Mouse (Mus musculus) testis, adult 2 months (tissue): ENCODE measurements at regions not wholly inside any gene's neighbourhood (a gene's known extent, or its start where the extent isn't known, plus 50 kb on each side); places are given as distances from the start of the nearest gene placed in this dataset.

Experiments
- H3K27ac ChIP-seq: fragments of 200-500 bp; 2 replicates; pipeline ENCODE4 v1.5.1; 2012; ENCODE audit warnings: low read depth, low read length; ENCODE audit not compliant: control insufficient read depth, insufficient read depth
- H3K27me3 ChIP-seq: fragments of 200-500 bp; 2 replicates; pipeline ENCODE4 v1.6.1; 2012; ENCODE audit warnings: mild to moderate bottlenecking, low read length, moderate library complexity; ENCODE audit not compliant: control insufficient read depth, insufficient read depth
- H3K36me3 ChIP-seq: fragments of 200-500 bp; 2 replicates; pipeline ENCODE4 v1.6.1; 2012; ENCODE audit warnings: mild to moderate bottlenecking, low read length; ENCODE audit not compliant: control insufficient read depth, insufficient read depth
- H3K4me1 ChIP-seq: fragments of 200-500 bp; 2 replicates; pipeline ENCODE4 v1.6.1; 2012; ENCODE audit warnings: low read length; ENCODE audit not compliant: control insufficient read depth, insufficient read depth
- H3K4me3 ChIP-seq: fragments of 200-500 bp; 2 replicates; pipeline ENCODE4 v1.5.1; 2012; ENCODE audit warnings: low read depth, mild to moderate bottlenecking, low read length, moderate library complexity, mixed read lengths; ENCODE audit not compliant: control insufficient read depth
- CTCF ChIP-seq: fragments of 200-500 bp; IDR thresholded peaks from 2 replicates; pipeline ENCODE4 v1.5.1; 2012; ENCODE audit warnings: low read depth, mild to moderate bottlenecking, inconsistent platforms, low read length, moderate library complexity; ENCODE audit not compliant: control insufficient read depth, insufficient read depth, insufficient replicate concordance
- POLR2A ChIP-seq: fragments of 200-500 bp; IDR thresholded peaks from 2 replicates; pipeline ENCODE4 v1.6.1; 2012; ENCODE audit warnings: low read depth, mild to moderate bottlenecking, inconsistent platforms, low read length, moderate library complexity; ENCODE audit not compliant: control insufficient read depth

GRCm38 (mm10) chr13:101355363-101355762, 412.7 kb downstream of the Pik3r1 start:
- TF ChIP-seq POLR2A (no peak), CTCF (no peak)
- H3K4me3 ChIP-seq: no peak overlapping the region
- no peak overlapping the region for H3K27ac ChIP-seq
- no peaks in the 10 kb centered on the region for H3K36me3 ChIP-seq
- no peaks in the 10 kb centered on the region for H3K4me1 ChIP-seq
- no peaks in the 10 kb centered on the region for H3K27me3 ChIP-seq

- no peaks in the 10 kb centered on the region for H3K27me3 ChIP-seq
- no peak overlapping the region for H3K4me3 ChIP-seq
- H3K36me3 ChIP-seq: no peaks in the 10 kb centered on the region
- TF ChIP-seq CTCF: no peak
- no peak for TF ChIP-seq POLR2A
- no peaks in the 10 kb centered on the region for H3K4me1 ChIP-seq
- H3K27ac ChIP-seq: no peak overlapping the region
Measured at GRCm38 (mm10) chr13:101351123-101351522, 416.9 kb downstream of the Pik3r1 start.

GRCm38 (mm10) chr13:101349354-101349753, 418.7 kb downstream of the Pik3r1 start:
- no peaks in the 10 kb centered on the region for H3K4me1 ChIP-seq
- TF ChIP-seq CTCF: no peak
- TF ChIP-seq POLR2A: no peak
- no peak overlapping the region for H3K4me3 ChIP-seq
- no peaks in the 10 kb centered on the region for H3K36me3 ChIP-seq
- no peaks in the 10 kb centered on the region for H3K27me3 ChIP-seq
- no peak overlapping the region for H3K27ac ChIP-seq

- H3K4me1 ChIP-seq: no peaks in the 10 kb centered on the region
- H3K36me3 ChIP-seq: no peaks in the 10 kb centered on the region
- TF ChIP-seq POLR2A (no peak), CTCF (no peak)
- H3K27ac ChIP-seq: no peak overlapping the region
- H3K27me3 ChIP-seq: no peaks in the 10 kb centered on the region
- H3K4me3 ChIP-seq: no peak overlapping the region
Measured at GRCm38 (mm10) chr13:101338280-101338872, 429.6 kb downstream of the Pik3r1 start.

- no peak for TF ChIP-seq POLR2A
- TF ChIP-seq CTCF: no peak
- Histone ChIP-seq H3K27ac (no peak overlapping the region), H3K4me1 (no peaks in the 10 kb centered on the region), H3K27me3 (no peaks in the 10 kb centered on the region), H3K36me3 (no peaks in the 10 kb centered on the region), H3K4me3 (no peak overlapping the region)
Measured at GRCm38 (mm10) chr13:101318621-101319020, 449.4 kb downstream of the Pik3r1 start.

GRCm38 (mm10) chr13:101316336-101316735, 451.7 kb downstream of the Pik3r1 start:
- no peaks in the 10 kb centered on the region for H3K36me3 ChIP-seq

GRCm38 (mm10) chr13:101314040-101314439, 454.0 kb downstream of the Pik3r1 start:
- H3K36me3 ChIP-seq: no peaks in the 10 kb centered on the region
- H3K27me3 ChIP-seq: no peaks in the 10 kb centered on the region
- TF ChIP-seq POLR2A: no peak
- no peak for TF ChIP-seq CTCF
- no peak overlapping the region for H3K27ac ChIP-seq
- H3K4me3 ChIP-seq: no peak overlapping the region
- H3K4me1 ChIP-seq: no peaks in the 10 kb centered on the region

More at GRCm38 (mm10) chr13:101316336-101316735, 451.7 kb downstream of the Pik3r1 start:
- Histone ChIP-seq H3K27ac (no peak overlapping the region), H3K4me1 (no peaks in the 10 kb centered on the region), H3K27me3 (no peaks in the 10 kb centered on the region), H3K4me3 (no peak overlapping the region)
- no peak for TF ChIP-seq CTCF
- no peak for TF ChIP-seq POLR2A
